Mouse (Mus musculus): ENCODE measurements at regions not wholly inside any gene's neighbourhood (a gene's known extent, or its start where the extent isn't known, plus 50 kb on each side); places are given as distances from the start of the nearest gene placed in this dataset.

GRCm38 (mm10) chr14:99434645-99435044 lies 136.2 kb downstream of the Klf5 start:
- DNase-seq, result no peak

- peak; percentile 20 for DNase-seq
These were observed 137.0 kb downstream of the Klf5 start for GRCm38 (mm10) chr14:99435512-99435911.

- DNase-seq, result peak; percentile 15
These were observed 137.6 kb downstream of the Klf5 start for GRCm38 (mm10) chr14:99436051-99436450.

GRCm38 (mm10) chr14:99449112-99449511 lies 150.6 kb downstream of the Klf5 start:
- no peak for DNase-seq

GRCm38 (mm10) chr14:99449870-99450269 lies 151.4 kb downstream of the Klf5 start:
- DNase-seq, result no peak

- DNase-seq, result no peak
These were observed 152.8 kb downstream of the Klf5 start for GRCm38 (mm10) chr14:99451110-99451795.

GRCm38 (mm10) chr14:99453916-99454315 lies 155.4 kb downstream of the Klf5 start:
- no peak for DNase-seq

- no peak for DNase-seq
These were observed 158.1 kb downstream of the Klf5 start for GRCm38 (mm10) chr14:99456555-99456954.

- DNase-seq, result no peak
These were observed 159.1 kb downstream of the Klf5 start for GRCm38 (mm10) chr14:99457573-99457972.

GRCm38 (mm10) chr14:99472111-99472510 lies 173.6 kb downstream of the Klf5 start:
- DNase-seq, result no peak

- DNase-seq, result no peak
These were observed 176.8 kb downstream of the Klf5 start for GRCm38 (mm10) chr14:99475271-99475670.

GRCm38 (mm10) chr14:99480325-99481077 lies 182.0 kb downstream of the Klf5 start:
- DNase-seq, result no peak

- DNase-seq, result peak; percentile 23
These were observed 189.5 kb downstream of the Klf5 start for GRCm38 (mm10) chr14:99487981-99488380.

GRCm38 (mm10) chr14:99493197-99493596 lies 194.7 kb downstream of the Klf5 start:
- DNase-seq, result no peak

GRCm38 (mm10) chr14:99493659-99494058 lies 195.2 kb downstream of the Klf5 start:
- no peak for DNase-seq

- DNase-seq, result no peak
These were observed 201.2 kb downstream of the Klf5 start for GRCm38 (mm10) chr14:99499502-99500266.

GRCm38 (mm10) chr14:99504909-99505308 lies 206.4 kb downstream of the Klf5 start:
- no peak for DNase-seq

- DNase-seq, result no peak
These were observed 211.4 kb downstream of the Klf5 start for GRCm38 (mm10) chr14:99509696-99510536.

- DNase-seq, result no peak
These were observed 217.0 kb downstream of the Klf5 start for GRCm38 (mm10) chr14:99515474-99515873.

- no peak for DNase-seq
These were observed 218.2 kb downstream of the Klf5 start for GRCm38 (mm10) chr14:99516703-99517102.

- DNase-seq, result no peak
These were observed 221.9 kb downstream of the Klf5 start for GRCm38 (mm10) chr14:99520343-99520742.

GRCm38 (mm10) chr14:99521954-99522523 lies 223.5 kb downstream of the Klf5 start:
- no peak for DNase-seq
